Mouse (Mus musculus) cerebral cortex, adult 2 months (tissue): ENCODE data around the gene Cldn34b2.

Experiments
- WGBS: fragments of 180-500 bp; shearing (Covaris S2); methylation state at CpG from one replicate; pipeline ENCODE4 v1.1.7; 2018; 5-methylcytosine and 5-hydroxymethylcytosine counted together

Gene Cldn34b2

DNA sequence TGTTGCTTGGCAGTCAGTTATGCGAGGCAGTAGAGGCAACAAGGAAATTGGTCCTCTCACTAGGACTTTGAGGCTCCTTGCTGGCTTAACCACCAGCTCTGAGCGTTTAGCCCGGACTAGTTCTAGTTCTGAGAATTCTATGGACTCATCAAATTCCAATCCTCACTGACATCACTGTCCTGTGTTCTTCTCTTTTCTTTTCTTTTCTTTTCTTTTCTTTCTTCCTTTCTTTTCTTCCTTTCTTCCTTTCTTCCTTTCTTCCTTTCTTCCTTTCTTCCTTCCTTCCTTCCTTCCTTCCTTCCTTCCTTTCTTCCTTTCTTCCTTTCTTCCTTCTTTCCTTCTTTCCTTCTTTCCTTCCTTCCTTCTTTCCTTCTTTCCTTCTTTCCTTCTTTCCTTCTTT, at the start of gene Cldn34b2:
Gene Cldn34b2 (minus strand): TSS at position 101 of the 400 bp plus-strand sequence.
- 85% methylated on average over 3 of the region's 3 CpGs for WGBS

- 90% methylated on average over 2 of the region's 2 CpGs for WGBS
Measured at GRCm38 (mm10) chrX:155177640-155178039, 49.4 kb upstream of the Cldn34b2 start.

DNA sequence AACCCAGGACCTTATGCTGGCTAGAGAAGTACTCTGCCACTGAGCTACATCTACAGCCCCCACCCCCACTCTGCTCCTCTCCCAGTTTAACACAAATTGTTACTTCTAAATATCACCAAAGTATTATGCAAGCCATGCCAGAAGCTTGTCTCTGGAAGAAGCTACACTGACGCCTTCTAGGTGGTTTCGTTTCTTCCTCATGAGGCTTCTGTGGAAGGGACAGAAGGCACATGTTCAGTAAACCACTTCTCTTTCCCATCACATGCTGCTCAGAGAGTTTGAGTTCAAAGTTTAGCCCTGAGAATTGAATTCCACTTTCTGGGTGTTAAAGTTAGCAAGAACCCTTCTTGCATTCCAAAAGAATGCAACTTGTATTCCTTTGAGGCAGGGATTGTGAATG, 49.0 kb upstream of the Cldn34b2 start:
- WGBS, result 71% methylated on average over 2 of the region's 2 CpGs

DNA sequence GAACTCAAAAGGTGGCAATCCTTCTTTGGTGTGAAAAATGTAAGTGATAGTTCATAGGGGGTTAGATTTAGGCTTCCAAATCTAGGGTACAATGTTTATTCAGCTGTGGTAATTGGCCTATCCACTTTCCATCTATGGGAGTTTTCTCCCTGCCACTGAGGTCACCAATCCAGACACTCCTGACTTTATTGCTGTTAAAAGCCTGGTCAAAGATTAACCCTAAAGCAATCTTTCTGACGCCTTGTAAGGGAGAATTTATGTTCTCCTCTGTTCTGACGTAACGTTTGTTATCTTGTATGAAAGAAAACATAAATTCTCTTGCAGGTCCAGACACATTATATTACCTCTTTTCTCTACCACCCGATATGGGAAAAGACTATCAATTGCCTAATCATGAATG, 47.4 kb upstream of the Cldn34b2 start:
- WGBS, result 93% methylated on average over 4 of the region's 4 CpGs

DNA sequence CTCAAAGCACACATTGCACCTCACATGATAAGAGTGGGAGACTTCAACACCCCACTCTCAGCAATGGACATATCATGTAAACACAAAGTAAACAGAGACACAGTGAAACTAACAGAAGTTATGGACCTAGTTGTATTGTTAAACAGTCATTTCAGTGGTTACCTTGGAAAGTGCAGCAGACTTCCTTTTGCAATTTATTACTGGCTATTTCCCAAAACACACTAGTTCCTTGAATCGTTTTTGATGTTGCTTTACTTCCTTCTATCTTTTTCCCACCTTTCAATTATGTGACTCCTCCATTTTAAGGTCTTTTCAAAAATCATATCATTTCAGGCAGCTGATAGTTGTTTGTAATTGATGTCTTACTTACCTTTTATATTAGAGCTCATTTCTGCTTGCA, 43.5 kb upstream of the Cldn34b2 start:
- WGBS, result 53% methylated on average over 1 of the region's 1 CpGs

GRCm38 (mm10) chrX:155169886-155170285, 41.7 kb upstream of the Cldn34b2 start:
- 91% methylated on average over 8 of the region's 8 CpGs for WGBS

GRCm38 (mm10) chrX:155167667-155168066, 39.5 kb upstream of the Cldn34b2 start:
- 88% methylated on average over 3 of the region's 3 CpGs for WGBS

DNA sequence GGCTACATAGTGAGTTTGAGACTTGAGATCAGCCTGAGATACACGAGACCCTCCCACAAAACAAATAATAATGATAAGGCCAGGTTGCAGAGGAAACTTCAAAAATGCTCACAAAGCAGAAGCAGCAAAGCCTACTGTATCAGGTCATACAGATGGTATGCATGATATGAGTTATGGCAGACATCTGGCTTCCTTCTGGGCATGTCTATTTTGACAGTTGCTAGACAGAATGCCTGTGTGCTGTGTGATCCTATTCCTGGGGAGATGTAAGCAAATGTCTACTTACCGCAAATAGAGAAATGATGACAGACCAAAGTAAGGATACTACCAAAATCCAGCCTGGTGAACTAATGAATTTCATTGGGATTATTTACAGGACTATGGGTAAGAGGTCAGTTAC, 38.1 kb upstream of the Cldn34b2 start:
- 85% methylated on average over 2 of the region's 2 CpGs for WGBS

GRCm38 (mm10) chrX:155163553-155163952, 35.3 kb upstream of the Cldn34b2 start:
- 94% methylated on average over 1 of the region's 1 CpGs for WGBS

- WGBS, result 92% methylated on average over 1 of the region's 1 CpGs
Measured at GRCm38 (mm10) chrX:155151868-155152267, 23.7 kb upstream of the Cldn34b2 start.

GRCm38 (mm10) chrX:155144718-155145117, 16.5 kb upstream of the Cldn34b2 start:
- WGBS, result 13% methylated on average over 3 of the region's 3 CpGs

GRCm38 (mm10) chrX:155093566-155093965, 34.6 kb downstream of the Cldn34b2 start, which contains the start of gene Magea2:
TSS of gene Magea2 (minus strand) at chrX:155093666.
- WGBS, result 75% methylated on average over 4 of the region's 4 CpGs

DNA sequence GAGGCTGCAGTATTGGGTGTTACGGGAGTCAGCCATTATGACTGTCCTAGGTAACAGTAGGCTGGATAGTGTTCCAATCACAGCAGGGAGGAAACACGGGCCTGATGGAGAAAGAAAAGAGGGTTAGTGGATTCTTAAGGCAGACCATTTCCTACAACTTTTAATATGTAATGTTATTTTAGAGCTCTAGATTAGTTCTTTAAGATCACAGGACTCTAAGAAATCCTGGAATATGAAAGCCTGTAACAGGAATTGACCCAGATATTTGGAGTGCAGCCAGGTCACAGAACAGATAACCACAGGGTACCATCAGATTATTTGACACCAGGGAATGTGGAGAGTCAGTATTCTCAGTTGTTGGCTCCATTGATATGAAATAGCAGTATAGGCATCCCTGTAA, 38.5 kb downstream of the Cldn34b2 start, which contains the start of gene Magea1:
Gene Magea1 (minus strand): TSS at position 101 of the 400 bp plus-strand sequence.
- no CpG with 5 or more reads among the region's 2 CpGs for WGBS
